ENCODE assay signal across 21 mouse cellular contexts in the genomic region with DNA sequence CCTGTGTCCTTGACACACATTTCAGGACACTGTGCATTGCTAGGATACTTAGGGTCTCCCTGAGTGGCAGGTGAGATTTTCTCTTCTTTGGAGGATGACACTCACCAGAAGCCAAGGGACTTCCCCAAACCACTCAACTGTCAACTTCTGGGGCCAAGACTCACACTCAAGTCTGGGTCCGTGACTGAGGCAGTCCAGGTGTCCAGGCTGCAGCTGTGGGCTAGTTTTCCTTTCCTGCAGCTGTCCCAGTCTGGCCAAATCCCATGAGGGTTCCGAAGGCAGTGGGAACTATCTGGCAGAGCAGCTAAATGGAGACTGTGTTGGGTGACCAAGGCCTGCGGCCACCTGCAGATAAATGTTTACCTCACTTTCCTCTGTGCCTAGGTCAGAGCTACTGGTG. TPM values are rescaled to one million over a fixed set of nuclear protein-coding genes. Genes with fewer than 3 reads are reported as not detected.
DNase-seq lines count a peak whose midpoint lies in the region; ATAC-seq and TF ChIP-seq lines count a peak whose summit lies in the region.
"Had no signal": no experiment of that assay in that cellular context is flagged by ENCODE, and none has a peak within 500 bp of the region (broad histone marks: within the 10 kb centered on the region; RNA-seq: fewer than 3 reads in every experiment).

No protein-coding gene starts in this region.

- no peak overlapping the region for H3ac ChIP-seq in myocyte (ENCODE audit: control insufficient read depth, insufficient read length)

- 61% methylated on average over 3 of the region's 3 CpGs for WGBS in heart, embryonic 10.5 days
- 88% methylated on average over 3 of the region's 3 CpGs for WGBS in midbrain, embryonic 11.5 days
- WGBS in intestine, embryonic 16.5 days = 66% methylated on average over 3 of the region's 3 CpGs

- H3K4me1 ChIP-seq in heart, embryonic 10.5 days = peaks cover 17% of the 10 kb centered on the region
- no peaks in the 10 kb centered on the region for H3K4me1 ChIP-seq in midbrain, embryonic 11.5 days (ENCODE audit: control insufficient read depth, insufficient read depth, low read length)
- no peaks in the 10 kb centered on the region; the same call in 1 of the 2 replicates for H3K4me1 ChIP-seq in intestine, embryonic 16.5 days (ENCODE audit: control insufficient read depth, insufficient read depth, low read length)
- H3K4me1 ChIP-seq: embryonic facial prominence, embryonic 12.5 days; hindbrain, embryonic 15.5 days had no signal

- no peaks in the 10 kb centered on the region for H3K27me3 ChIP-seq in heart, embryonic 10.5 days (ENCODE audit: insufficient read depth, poor library complexity, severe bottlenecking)
- H3K27me3 ChIP-seq in myocyte (ENCODE audit: control insufficient read depth, insufficient read depth, insufficient read length) = no peaks in the 10 kb centered on the region
- no peaks in the 10 kb centered on the region for H3K27me3 ChIP-seq in midbrain, embryonic 11.5 days (ENCODE audit: control insufficient read depth, insufficient read depth, low read length)
- no peaks in the 10 kb centered on the region for H3K27me3 ChIP-seq in intestine, embryonic 16.5 days (replicated peaks; ENCODE audit: control insufficient read depth, insufficient read depth, low read length)
- H3K27me3 ChIP-seq: embryonic facial prominence, embryonic 12.5 days; forebrain, embryonic 12.5 days; heart, embryonic 12.5 days; hindbrain, embryonic 15.5 days had no signal

- peak; percentile 91 for DNase-seq in heart, adult 11 months
- DNase-seq in heart, embryonic 10.5 days (ENCODE audit: low spot score) = no peak
- DNase-seq in spleen, postnatal 36 days (ENCODE audit: low spot score in 2 of 2) = peak; percentile 8 to 27
- no peak for DNase-seq in spleen, postnatal 4 days (ENCODE audit: low spot score in 2 of 2)
- DNase-seq in midbrain, embryonic 11.5 days (ENCODE audit: low spot score, missing footprints) = no peak
- DNase-seq in embryo, embryonic 10 days (ENCODE audit: low spot score) = no peak
- DNase-seq: adrenal gland, adult 8-10 months; adrenal gland, postnatal 36 days; cerebellum, adult 2 months; cerebellum, postnatal 10 days; gastrocnemius, postnatal 10 days; heart, adult 2 months had no signal

- H3K79me2 ChIP-seq in myocyte (ENCODE audit: control insufficient read depth, insufficient read depth) = no peaks in the 10 kb centered on the region

- no peak for ATAC-seq in midbrain, embryonic 11.5 days (ENCODE audit: low FRiP score)
- ATAC-seq in intestine, embryonic 16.5 days = no peak
- ATAC-seq: forebrain, embryonic 16.5 days had no signal

- peaks cover 2% of the 10 kb centered on the region for H3K36me3 ChIP-seq in heart, embryonic 10.5 days
- no peaks in the 10 kb centered on the region for H3K36me3 ChIP-seq in myocyte (ENCODE audit: control insufficient read depth, insufficient read depth)
- H3K36me3 ChIP-seq in midbrain, embryonic 11.5 days (ENCODE audit: control insufficient read depth, insufficient read depth, low read length) = no peaks in the 10 kb centered on the region
- no peaks in the 10 kb centered on the region for H3K36me3 ChIP-seq in intestine, embryonic 16.5 days (ENCODE audit: control insufficient read depth, insufficient read depth, low read length)

- no peaks in the 10 kb centered on the region for H3K9me3 ChIP-seq in heart, embryonic 10.5 days
- H3K9me3 ChIP-seq in midbrain, embryonic 11.5 days (ENCODE audit: control insufficient read depth, low read length) = no peaks in the 10 kb centered on the region
- no peaks in the 10 kb centered on the region for H3K9me3 ChIP-seq in intestine, embryonic 16.5 days (ENCODE audit: control insufficient read depth, low read length)
- H3K9me3 ChIP-seq: embryonic facial prominence, embryonic 12.5 days; forebrain, embryonic 12.5 days; G1E; heart, embryonic 12.5 days; hindbrain, embryonic 10.5 days; hindbrain, embryonic 15.5 days had no signal

- no peak overlapping the region for H3K4me3 ChIP-seq in heart, embryonic 10.5 days
- H3K4me3 ChIP-seq in myocyte = no peak overlapping the region
- no peak overlapping the region for H3K4me3 ChIP-seq in midbrain, embryonic 11.5 days (ENCODE audit: low read depth, low read length)
- no peak overlapping the region for H3K4me3 ChIP-seq in intestine, embryonic 16.5 days (ENCODE audit: low read length)
- H3K4me3 ChIP-seq: embryonic facial prominence, embryonic 12.5 days; forebrain, embryonic 12.5 days; heart, adult 2 months; heart, embryonic 12.5 days; hindbrain, embryonic 10.5 days; hindbrain, embryonic 15.5 days had no signal

- TF ChIP-seq POLR2A in myocyte (IDR thresholded peaks at IDR 0.05; ENCODE audit: insufficient read length, low read depth) = no peak

- H3K9ac ChIP-seq in midbrain, embryonic 11.5 days (ENCODE audit: low read length) = no peak overlapping the region
- H3K9ac ChIP-seq in intestine, embryonic 16.5 days (ENCODE audit: low read depth, low read length) = no peak overlapping the region
- H3K9ac ChIP-seq: embryonic facial prominence, embryonic 12.5 days; forebrain, embryonic 12.5 days; heart, embryonic 12.5 days; hindbrain, embryonic 15.5 days had no signal

- no peak overlapping the region for H3K4me2 ChIP-seq in myocyte (ENCODE audit: low read depth)
- no peak overlapping the region for H3K4me2 ChIP-seq in midbrain, embryonic 11.5 days
- no peak overlapping the region for H3K4me2 ChIP-seq in intestine, embryonic 16.5 days (ENCODE audit: low read depth, low read length)
- H3K4me2 ChIP-seq: embryonic facial prominence, embryonic 12.5 days; forebrain, embryonic 12.5 days; heart, embryonic 12.5 days; hindbrain, embryonic 15.5 days had no signal

- no peak overlapping the region for H3K27ac ChIP-seq in heart, embryonic 10.5 days
- H3K27ac ChIP-seq in midbrain, embryonic 11.5 days (ENCODE audit: low read depth, low read length) = no peak overlapping the region
- H3K27ac ChIP-seq in intestine, embryonic 16.5 days (ENCODE audit: low read length) = no peak overlapping the region
- H3K27ac ChIP-seq: embryonic facial prominence, embryonic 12.5 days; forebrain, embryonic 12.5 days; heart, adult 2 months; hindbrain, embryonic 10.5 days; hindbrain, embryonic 15.5 days had no signal

TF ChIP-seq in myocyte, 11 proteins besides CTCF, POLR2A, EP300 and RAD21:
- TF ChIP-seq CEBPB (IDR thresholded peaks at IDR 0.05; ENCODE audit: insufficient read depth, poor library complexity, severe bottlenecking) (no peak), USF1 (IDR thresholded peaks at IDR 0.05; ENCODE audit: low read depth) (no peak), SRF (IDR thresholded peaks at IDR 0.05; ENCODE audit: control insufficient read depth, insufficient read length, low read depth) (no peak), E2F4 (IDR thresholded peaks at IDR 0.05; ENCODE audit: insufficient read depth) (no peak), MYOG (IDR thresholded peaks at IDR 0.05; ENCODE audit: control insufficient read depth in 1 of 3, insufficient read depth in 1 of 3, insufficient read length in 2 of 3, low read depth in 2 of 3) (peak; percentile 42 to 94 (median 80)), POLR2AphosphoS2 (IDR thresholded peaks at IDR 0.05; ENCODE audit: insufficient read length, low read depth) (peak; percentile 30), REST (IDR thresholded peaks at IDR 0.05; ENCODE audit: insufficient read depth, insufficient read length) (no peak), MYOD1 (IDR thresholded peaks at IDR 0.05; ENCODE audit: control insufficient read depth in 1 of 3, insufficient read length in 2 of 3, low read depth in 2 of 3) (peak in 2 of 3 experiments; percentile 84 to 87), MAX (IDR thresholded peaks at IDR 0.05; ENCODE audit: low read depth) (no peak), TCF12 (IDR thresholded peaks at IDR 0.05; ENCODE audit: insufficient read depth, poor library complexity, severe bottlenecking) (peak; percentile 39), TCF3 (IDR thresholded peaks at IDR 0.05; ENCODE audit: insufficient read length, low read depth) (peak; percentile 44)

RNA-seq across cellular contexts. Expression of gene Cmtm4, which starts 16.4 kb away (rescaled TPM):
- polyA plus RNA-seq in heart, embryonic 10.5 days (2016; fragmentation: Nextera tagmentation; extraction: Ambion mirVana) = 1.1 and 1.7 TPM in 2 replicates
- polyA plus RNA-seq in myocyte (2012; fragmentation: generic; extraction: Trizol) = 5.5 TPM
- polyA plus RNA-seq in midbrain, embryonic 11.5 days (2014; fragmentation: Nextera tagmentation; extraction: Ambion mirVana) = 2.2 and 2.6 TPM in 2 replicates
- polyA plus RNA-seq in intestine, embryonic 16.5 days (2015; fragmentation: Nextera tagmentation; extraction: Ambion mirVana) = 4.2 and 5.1 TPM in 2 replicates
- polyA plus RNA-seq: G1E had no signal

RNA-seq across cellular contexts. Expression of gene Dync1li2, which starts 30.9 kb away (rescaled TPM):
- polyA plus RNA-seq in heart, embryonic 10.5 days (2016; fragmentation: Nextera tagmentation; extraction: Ambion mirVana) = 50.8 and 58.6 TPM in 2 replicates
- polyA plus RNA-seq in myocyte (2012; fragmentation: generic; extraction: Trizol) = 45.0 TPM
- 87.6 and 98.2 TPM in 2 replicates for polyA plus RNA-seq in midbrain, embryonic 11.5 days (2014; fragmentation: Nextera tagmentation; extraction: Ambion mirVana)
- polyA plus RNA-seq in intestine, embryonic 16.5 days (2015; fragmentation: Nextera tagmentation; extraction: Ambion mirVana) = 38.7 and 39.7 TPM in 2 replicates

Comparison
In these comparisons a context has a peak if more than half of its experiments do, and no peak if none do; other contexts are left out.
1. DNase-seq: peak in heart, adult 11 months (single experiment) and spleen, postnatal 36 days (2 of 2); none in heart, embryonic 10.5 days (single experiment), spleen, postnatal 4 days (0 of 2), midbrain, embryonic 11.5 days (single experiment) and embryo, embryonic 10 days (single experiment).